Mouse (Mus musculus) bone marrow macrophage, adult 2 months (primary cell): ENCODE results near the gene R3hdm2. TPM values are rescaled to one million over a fixed set of nuclear protein-coding genes. Genes with fewer than 3 reads are reported as not detected.

Experiments used
- H3K27ac ChIP-seq: 2 replicates; pipeline ENCODE4 v1.5.1; 2012; ENCODE audit warnings: low read depth, low read length; ENCODE audit not compliant: insufficient read depth
- H3K4me1 ChIP-seq: 2 replicates; pipeline ENCODE4 v1.6.1; 2012; ENCODE audit warnings: low read length; ENCODE audit not compliant: control insufficient read depth, insufficient read depth
- H3K4me3 ChIP-seq: 2 replicates; pipeline ENCODE4 v1.5.1; 2012; ENCODE audit warnings: mild to moderate bottlenecking, low read length, moderate library complexity; ENCODE audit not compliant: insufficient read depth
- CTCF ChIP-seq: IDR thresholded peaks from 2 replicates; pipeline ENCODE4 v1.5.1; 2012; ENCODE audit warnings: low read depth, mild to moderate bottlenecking, low read length, moderate library complexity
- POLR2A ChIP-seq: IDR thresholded peaks from 2 replicates; pipeline ENCODE4 v1.6.1; 2012; ENCODE audit warnings: mild to moderate bottlenecking, low read depth, low read length, borderline replicate concordance
- polyA plus RNA-seq: library from polyadenylated mRNA; stranded (reverse); fragments of >200 nt; gene quantifications from 2 replicates; pipeline ENCODE4 v1.2.4, GENCODE M21; 2012; ENCODE audit not compliant: missing spikeins, insufficient read depth, insufficient read length

The R3hdm2 gene
- polyA plus RNA-seq, 1 experiment: 134 TPM

GRCm38 (mm10) chr10:127340577-127341359 is 39.4 kb upstream of the R3hdm2 start:
- no peak overlapping the region for H3K27ac ChIP-seq
- 0 out of 2 replicates have a peak overlapping the region, but pooled peaks have one; percentile 10 for H3K4me3 ChIP-seq
- TF ChIP-seq CTCF (no peak), POLR2A (no peak)
- H3K4me1 ChIP-seq: 0 out of 2 replicates have a peak, but pooled peaks cover 4% of the 10 kb centered on the region

- H3K4me3 ChIP-seq: no peak overlapping the region
Measured at GRCm38 (mm10) chr10:127341360-127341690, 38.8 kb upstream of the R3hdm2 start.

DNA sequence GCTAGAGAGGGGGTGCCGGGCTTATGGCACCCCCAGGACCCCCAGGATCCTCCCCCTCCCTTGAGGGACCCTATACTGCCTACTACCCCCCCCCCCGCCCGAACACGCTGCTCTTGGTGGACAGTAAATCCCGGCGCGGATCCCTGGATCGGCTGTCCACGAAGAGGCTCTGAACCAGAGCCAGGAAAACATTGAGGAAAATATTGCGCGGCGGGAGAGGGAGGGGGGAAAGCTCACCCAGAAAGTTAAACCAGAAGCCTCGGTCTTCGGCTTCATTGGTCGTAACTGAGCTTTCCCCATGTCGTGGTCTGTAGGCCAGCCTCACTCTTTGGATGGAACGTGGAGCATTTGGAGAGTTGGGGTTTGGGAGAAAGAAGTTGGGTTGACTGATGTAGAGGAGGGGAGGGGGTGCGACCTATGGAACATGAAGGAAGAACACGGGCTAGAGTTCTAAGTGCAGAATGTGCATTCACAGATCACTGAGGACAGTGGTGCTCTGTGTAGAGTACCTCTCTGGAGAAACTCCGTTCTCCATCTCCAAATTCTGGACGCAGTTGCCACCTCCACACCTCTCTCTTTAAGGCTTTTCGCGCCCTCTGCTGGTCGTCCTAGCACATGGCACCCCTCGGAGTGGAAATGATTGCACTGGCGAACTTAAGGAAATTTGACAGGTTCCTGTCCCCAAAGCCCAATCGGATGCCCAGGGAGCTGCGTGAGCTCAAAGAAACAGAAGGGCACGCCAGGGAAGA is 38.1 kb upstream of the R3hdm2 start, which contains the start of gene Gli1:
Gli1 (minus strand) TSS at position 84 of the 749 bp plus-strand sequence.
- Histone ChIP-seq H3K4me3 (peak within 1 kb of the TSS; percentile 34; the same call in 1 of the 2 replicates), H3K27ac (no peak within 1 kb of the TSS), H3K4me1 (0 out of 2 replicates have a peak, but pooled peaks cover 4% of the 10 kb centered on the region)
- TF ChIP-seq CTCF: peak; percentile 92
- TF ChIP-seq POLR2A: no peak

More at GRCm38 (mm10) chr10:127341360-127341690, 38.8 kb upstream of the R3hdm2 start:
- Histone ChIP-seq H3K27ac (no peak overlapping the region), H3K4me1 (0 out of 2 replicates have a peak, but pooled peaks cover 4% of the 10 kb centered on the region)
- TF ChIP-seq CTCF (no peak), POLR2A (no peak)

DNA sequence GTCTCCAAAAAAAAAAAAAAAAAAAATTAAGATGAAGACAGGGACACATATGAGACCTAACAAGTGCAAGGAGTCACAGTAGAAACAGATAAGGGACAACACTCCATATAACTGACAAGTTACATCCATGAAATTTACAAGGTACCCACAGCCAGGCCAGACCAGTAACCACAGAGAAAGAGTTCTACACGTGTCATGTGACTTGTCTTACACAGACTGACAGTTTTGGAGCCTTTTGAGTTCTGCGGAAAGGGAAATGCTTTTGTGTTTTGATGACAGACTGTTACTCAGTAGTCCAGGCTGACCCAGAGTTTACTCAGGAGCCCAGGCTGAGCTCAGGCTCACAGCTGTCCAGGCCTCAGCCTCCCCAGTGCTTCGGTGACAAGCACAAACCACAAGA is 37.1 kb upstream of the R3hdm2 start:
- no peak for TF ChIP-seq CTCF
- TF ChIP-seq POLR2A: no peak
- Histone ChIP-seq H3K27ac (no peak overlapping the region), H3K4me1 (0 out of 2 replicates have a peak, but pooled peaks cover 4% of the 10 kb centered on the region), H3K4me3 (no peak overlapping the region)

GRCm38 (mm10) chr10:127346173-127346572 is 34.0 kb upstream of the R3hdm2 start:
- no peak overlapping the region for H3K27ac ChIP-seq
- H3K4me3 ChIP-seq: no peak overlapping the region
- no peaks in the 10 kb centered on the region; the same call in 1 of the 2 replicates for H3K4me1 ChIP-seq
- TF ChIP-seq CTCF (no peak), POLR2A (no peak)

DNA sequence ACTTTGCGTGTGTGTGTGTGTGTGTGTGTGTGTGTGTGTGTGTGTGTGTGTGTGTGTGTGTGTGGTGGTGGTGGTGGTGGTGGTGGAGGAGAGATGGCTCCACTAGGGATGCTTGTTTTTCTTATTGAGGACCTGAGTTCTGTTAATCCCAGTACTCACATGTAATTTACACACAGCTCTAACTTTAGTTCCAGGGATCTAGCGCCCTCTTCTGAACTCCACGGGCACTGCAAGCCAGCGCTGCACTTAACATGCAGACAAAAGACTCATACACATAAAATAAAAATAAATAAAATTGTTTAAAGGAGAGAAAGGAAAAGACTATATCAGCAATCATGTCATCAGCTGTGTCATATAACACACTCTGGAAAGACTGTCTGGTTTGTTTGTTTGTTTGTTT is 31.2 kb upstream of the R3hdm2 start:
- Histone ChIP-seq H3K4me3 (no peak overlapping the region), H3K4me1 (peaks cover under 1% of the 10 kb centered on the region), H3K27ac (no peak overlapping the region)
- TF ChIP-seq POLR2A (no peak), CTCF (no peak)

DNA sequence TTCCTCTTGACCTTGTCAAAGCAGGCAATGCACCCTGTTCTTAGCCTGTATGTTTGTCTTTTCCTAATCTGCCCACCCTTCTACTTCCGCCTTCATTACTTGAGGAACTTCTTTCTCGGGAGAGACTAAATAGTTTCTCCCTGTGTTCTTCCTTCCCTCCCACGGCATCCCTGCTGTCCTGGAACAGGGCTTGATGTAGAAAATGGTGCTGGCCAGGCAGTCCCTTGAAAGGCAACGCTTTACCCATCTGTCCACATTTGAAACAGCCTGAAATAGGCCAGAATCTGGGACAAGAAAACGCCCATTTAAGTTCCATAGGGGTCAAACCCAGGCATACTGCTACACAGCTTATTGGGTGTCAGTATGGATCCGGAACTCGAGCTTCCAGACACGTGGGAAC is 30.3 kb upstream of the R3hdm2 start:
- Histone ChIP-seq H3K4me1 (peaks cover 8% of the 10 kb centered on the region), H3K4me3 (no peak overlapping the region), H3K27ac (no peak overlapping the region)
- TF ChIP-seq CTCF (no peak), POLR2A (no peak)

- Histone ChIP-seq H3K4me1 (peaks cover 15% of the 10 kb centered on the region), H3K4me3 (peak overlapping the region; percentile 27; the same call in 1 of the 2 replicates), H3K27ac (no peak overlapping the region)
- TF ChIP-seq CTCF (peak; percentile 59), POLR2A (no peak)
Measured at GRCm38 (mm10) chr10:127350594-127351284, 29.4 kb upstream of the R3hdm2 start.

- H3K27ac ChIP-seq: no peak overlapping the region
- no peak overlapping the region for H3K4me3 ChIP-seq
- TF ChIP-seq CTCF (no peak), POLR2A (no peak)
- peaks cover 15% of the 10 kb centered on the region for H3K4me1 ChIP-seq
Measured at GRCm38 (mm10) chr10:127351285-127351595, 28.9 kb upstream of the R3hdm2 start.
